Mouse (Mus musculus) gastrocnemius, adult 2 months (tissue): ENCODE data around the gene Mboat1. TPM values are rescaled to one million over a fixed set of nuclear protein-coding genes. Genes with fewer than 3 reads are reported as not detected.
A peak's percentile ranks its signal among the peaks of the same experiment; 100 is the strongest.

Experiments
- DNase-seq: peaks from one replicate; pipeline ENCODE4 v3.0.0; 2022
- H3K27ac ChIP-seq: fragments of 200-600 bp; 2 replicates; pipeline ENCODE4 v1.8.1; 2022; ENCODE audit warnings: mild to moderate bottlenecking
- H3K4me3 ChIP-seq: fragments of 200-600 bp; 2 replicates; pipeline ENCODE4 v1.8.1; 2022; ENCODE audit warnings: mild to moderate bottlenecking, moderate library complexity
- CTCF ChIP-seq: fragments of 200-600 bp; IDR thresholded peaks from 2 replicates; pipeline ENCODE4 v1.8.1; 2022; ENCODE audit warnings: antibody characterized with exemption, mild to moderate bottlenecking, moderate library complexity
- intact Hi-C: fragments of 180-260 bp; cut with DNase I; formaldehyde crosslinking; loops from one replicate; pipeline ENCODE4 v1.15.1; 2025
- total RNA-seq, 2 experiments: library from RNA; stranded (reverse); gene quantifications; 2 replicates each; pipeline ENCODE4 v1.2.3; 2021

The Mboat1 gene
- total RNA-seq, 2 experiments from 2014 or later = 1.2 to 3.7 TPM

GRCm38 (mm10) chr13:30159626-30160025 is 23.3 kb downstream of the Mboat1 start:
- Histone ChIP-seq H3K4me3 (no peak overlapping the region), H3K27ac (no peak overlapping the region)
- intact Hi-C loops = no loop called here
- no peak for DNase-seq
- TF ChIP-seq CTCF = no peak

DNA sequence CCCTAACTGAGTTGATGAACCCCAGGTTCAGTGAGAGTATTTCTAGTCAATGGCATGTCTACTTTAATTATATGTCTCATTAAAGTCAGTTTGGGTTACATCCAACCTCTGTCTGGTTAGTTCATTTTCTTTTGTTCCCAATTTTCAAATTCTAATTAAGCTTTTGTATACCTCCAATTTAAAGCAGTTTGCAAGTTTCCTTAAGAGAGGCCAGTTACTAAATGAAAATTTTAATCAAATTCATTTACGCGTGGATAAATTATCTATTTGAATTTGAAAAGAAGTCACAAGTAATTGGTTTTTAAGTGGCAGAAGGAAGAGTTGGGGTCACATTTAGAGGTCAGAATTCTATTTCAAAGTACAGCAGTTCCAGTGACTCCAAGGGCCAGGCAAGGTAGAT is 27.2 kb downstream of the Mboat1 start:
- Histone ChIP-seq H3K27ac (no peak overlapping the region), H3K4me3 (no peak overlapping the region)
- TF ChIP-seq CTCF = no peak
- DNase-seq = no peak
- intact Hi-C loops = no loop called here

DNA sequence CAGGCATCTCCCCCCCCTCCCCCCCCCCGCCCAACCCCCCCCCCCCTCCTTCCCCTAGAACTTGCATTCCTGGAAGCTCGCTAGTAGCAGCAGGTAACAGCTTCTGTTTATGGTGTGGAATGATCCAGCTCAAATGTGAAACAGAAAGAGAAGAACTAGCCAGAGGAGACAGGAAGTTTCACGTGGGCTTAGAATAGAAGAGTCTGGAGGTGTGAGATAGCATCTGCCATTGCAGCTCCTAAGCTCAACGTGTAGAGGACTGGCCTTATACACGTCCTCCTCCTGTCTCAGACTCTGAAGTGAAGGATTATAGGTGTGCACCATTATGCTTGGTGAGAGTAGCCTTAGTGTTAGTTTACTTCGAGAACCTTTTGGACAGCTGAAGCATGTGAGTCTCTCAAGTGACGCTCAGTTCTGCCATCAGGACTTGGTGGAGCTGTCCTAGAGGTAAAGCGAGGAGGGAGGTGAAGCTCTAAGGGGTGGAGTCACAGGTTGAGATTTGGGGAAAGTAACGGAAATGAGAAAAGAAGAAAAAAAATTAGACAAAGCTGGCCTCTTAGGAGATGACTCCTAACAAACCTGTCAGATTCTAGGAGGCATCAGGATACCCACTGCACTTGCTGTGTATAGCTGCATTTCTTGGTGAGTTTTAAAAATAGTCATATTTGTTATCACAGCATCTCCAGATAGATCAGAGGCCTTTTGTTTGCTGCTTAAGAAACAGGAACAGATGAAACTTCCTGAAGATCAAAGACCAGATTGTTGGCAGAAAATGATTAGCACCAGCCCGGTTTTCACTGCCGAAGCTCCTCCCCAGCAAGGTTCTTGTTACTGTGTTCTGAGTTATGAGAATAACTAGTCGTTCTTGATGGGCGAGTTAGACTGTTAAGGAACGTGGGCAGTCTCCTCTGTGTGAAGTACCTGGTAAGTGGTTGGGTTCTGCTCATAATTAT is 30.1 kb downstream of the Mboat1 start:
- TF ChIP-seq CTCF = no peak
- intact Hi-C loops = no loop called here
- no peak for DNase-seq
- H3K27ac ChIP-seq = no peak overlapping the region
- no peak overlapping the region for H3K4me3 ChIP-seq

DNA sequence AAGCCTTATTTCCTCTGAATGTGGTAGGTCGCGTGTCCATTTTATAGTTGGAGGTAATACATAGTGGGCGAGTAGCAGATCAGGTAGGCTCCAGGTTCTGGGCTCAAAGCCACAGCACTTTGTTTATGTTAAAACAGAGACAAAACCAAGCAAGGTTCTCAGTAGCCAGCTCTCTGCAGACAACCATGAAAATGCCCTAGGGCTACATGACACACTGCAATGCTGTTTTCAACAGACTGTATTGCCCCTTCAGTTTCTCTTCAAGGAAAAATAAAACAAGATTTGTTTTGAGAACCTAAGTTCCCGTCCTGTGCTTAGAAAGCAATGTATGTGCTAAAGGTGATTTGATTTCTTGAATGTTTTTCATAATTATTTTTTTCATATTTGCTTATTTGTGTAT is 31.2 kb downstream of the Mboat1 start:
- Histone ChIP-seq H3K27ac (no peak overlapping the region), H3K4me3 (no peak overlapping the region)
- DNase-seq = no peak
- intact Hi-C loops = no loop called here
- no peak for TF ChIP-seq CTCF

DNA sequence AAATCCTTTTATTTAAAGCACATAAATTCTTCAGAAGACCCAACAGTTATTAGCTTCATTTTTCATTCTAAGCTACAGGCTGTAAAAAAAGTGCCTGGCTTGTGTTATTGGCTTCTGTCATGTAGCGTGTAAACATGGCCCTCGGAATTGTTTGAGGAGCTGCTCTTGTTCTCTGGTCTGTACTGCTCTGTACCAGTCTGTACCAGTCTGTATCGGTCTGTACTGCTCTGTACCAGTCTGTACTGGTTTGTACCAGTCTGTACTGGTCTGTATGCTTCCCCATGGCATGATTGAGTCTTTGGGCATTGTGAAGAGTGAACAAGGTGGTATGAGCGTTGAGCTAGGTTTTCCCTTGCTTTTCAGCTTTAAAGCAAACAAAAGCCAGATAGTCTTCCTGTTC is 32.5 kb downstream of the Mboat1 start:
- intact Hi-C loops = no loop called here
- no peak overlapping the region for H3K4me3 ChIP-seq
- H3K27ac ChIP-seq = no peak overlapping the region
- no peak for TF ChIP-seq CTCF
- no peak for DNase-seq

DNA sequence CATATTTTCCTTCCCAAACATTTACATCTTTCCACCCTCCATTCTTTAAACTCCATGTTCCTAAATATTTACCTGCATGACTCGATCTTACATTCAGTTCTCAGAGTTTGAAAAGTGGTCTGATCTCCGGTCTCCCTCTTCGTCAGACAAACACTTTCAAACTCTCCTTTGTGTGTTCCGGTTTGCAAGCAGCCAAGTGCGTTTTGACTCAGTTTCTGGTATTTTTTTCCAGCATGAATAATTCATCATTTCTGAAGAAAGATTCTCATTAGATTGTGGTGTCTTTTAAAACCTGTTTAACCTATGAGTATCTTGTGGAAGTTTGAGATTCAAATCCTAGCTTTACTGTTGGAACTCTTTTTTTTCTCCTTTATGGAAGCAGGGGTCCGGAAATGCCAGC is 33.8 kb downstream of the Mboat1 start:
- H3K27ac ChIP-seq = no peak overlapping the region
- no peak for TF ChIP-seq CTCF
- no peak for DNase-seq
- H3K4me3 ChIP-seq = no peak overlapping the region
- intact Hi-C loops = no loop called here

DNA sequence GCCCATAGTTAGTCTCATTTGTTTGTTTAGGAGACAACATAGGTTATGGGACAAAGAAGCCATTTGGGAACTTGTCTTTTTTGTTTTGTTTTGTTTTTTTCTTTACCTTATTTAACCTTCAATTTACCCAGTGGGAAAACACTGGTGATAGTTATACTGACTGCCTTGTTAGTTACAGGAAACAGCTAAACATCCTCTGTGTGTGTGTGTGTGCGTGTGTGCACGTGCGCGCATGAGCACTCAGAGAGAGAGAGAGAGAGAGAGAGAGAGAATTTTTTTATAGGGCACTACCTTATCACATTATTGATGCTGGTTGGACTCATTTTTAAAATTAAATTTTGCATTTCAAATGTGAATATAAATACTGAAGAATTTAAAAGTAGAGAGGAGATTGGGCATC is 38.3 kb downstream of the Mboat1 start:
- Histone ChIP-seq H3K27ac (no peak overlapping the region), H3K4me3 (no peak overlapping the region)
- intact Hi-C loops = no loop called here
- TF ChIP-seq CTCF = no peak
- DNase-seq = no peak

DNA sequence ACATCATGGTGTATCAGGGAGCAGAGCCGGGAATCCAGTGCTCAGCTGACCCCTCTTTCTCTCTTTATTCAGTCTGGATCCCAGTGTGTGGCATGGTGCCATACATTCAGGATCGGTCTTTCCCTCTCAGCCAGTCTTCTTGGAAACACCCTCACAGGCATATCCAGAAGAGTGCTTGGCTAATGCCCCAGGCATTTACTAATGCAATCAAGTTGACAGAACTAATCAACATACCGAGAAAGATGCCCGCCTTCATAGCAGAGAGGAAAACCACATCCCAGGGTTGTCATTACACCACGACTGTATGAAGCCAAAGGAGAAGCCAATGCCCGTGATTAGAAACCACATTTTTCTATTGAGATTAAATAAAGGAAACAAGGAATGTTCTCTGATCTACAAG is 41.1 kb downstream of the Mboat1 start:
- no peak for TF ChIP-seq CTCF
- intact Hi-C loops = no loop called here
- Histone ChIP-seq H3K4me3 (no peak overlapping the region), H3K27ac (no peak overlapping the region)
- no peak for DNase-seq

DNA sequence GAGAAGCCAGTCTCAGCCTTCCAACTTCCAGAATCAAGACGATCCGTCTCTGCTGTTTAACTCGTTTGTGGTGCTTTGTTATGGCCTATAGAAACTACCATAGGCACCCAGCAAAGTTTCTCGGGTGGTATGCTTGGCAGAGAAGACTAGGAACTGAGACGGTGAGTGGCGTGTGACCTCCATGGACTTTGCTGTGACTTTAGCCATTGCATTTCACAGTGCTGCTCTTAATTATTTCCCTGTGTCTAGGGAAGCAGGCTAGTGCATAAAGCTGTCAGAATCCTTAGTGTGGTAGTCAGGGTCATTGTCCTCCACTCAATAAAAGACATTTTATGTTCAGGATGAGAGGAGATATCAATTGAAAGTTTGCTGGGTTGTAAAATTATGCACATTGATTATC is 49.3 kb downstream of the Mboat1 start:
- Histone ChIP-seq H3K27ac (no peak overlapping the region), H3K4me3 (no peak overlapping the region)
- DNase-seq = no peak
- intact Hi-C loops = no loop called here
- no peak for TF ChIP-seq CTCF

DNA sequence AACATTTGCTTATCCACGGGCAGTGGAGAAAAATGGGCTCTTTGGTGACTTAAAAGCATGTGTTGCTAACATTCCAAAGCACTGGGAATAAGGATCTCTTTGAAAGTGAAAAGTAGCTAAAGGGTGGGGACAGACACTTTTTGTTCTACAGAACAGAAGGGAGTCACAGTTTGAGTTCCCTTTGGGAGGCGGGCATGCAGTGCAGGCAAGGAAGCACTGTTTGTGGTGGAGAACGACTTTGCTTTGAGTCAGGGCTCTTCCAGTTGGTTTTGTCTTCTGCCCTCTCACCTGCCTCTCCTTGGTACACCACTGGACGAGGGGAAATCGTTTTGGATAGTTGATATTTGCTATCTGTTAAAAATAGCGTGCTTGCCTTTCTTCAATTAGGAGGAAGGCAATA is 49.7 kb downstream of the Mboat1 start:
- DNase-seq = no peak
- no peak for TF ChIP-seq CTCF
- Histone ChIP-seq H3K27ac (0 out of 2 replicates have a peak overlapping the region, but pooled peaks have one; percentile 8), H3K4me3 (no peak overlapping the region)
- intact Hi-C loops = no loop called here

DNA sequence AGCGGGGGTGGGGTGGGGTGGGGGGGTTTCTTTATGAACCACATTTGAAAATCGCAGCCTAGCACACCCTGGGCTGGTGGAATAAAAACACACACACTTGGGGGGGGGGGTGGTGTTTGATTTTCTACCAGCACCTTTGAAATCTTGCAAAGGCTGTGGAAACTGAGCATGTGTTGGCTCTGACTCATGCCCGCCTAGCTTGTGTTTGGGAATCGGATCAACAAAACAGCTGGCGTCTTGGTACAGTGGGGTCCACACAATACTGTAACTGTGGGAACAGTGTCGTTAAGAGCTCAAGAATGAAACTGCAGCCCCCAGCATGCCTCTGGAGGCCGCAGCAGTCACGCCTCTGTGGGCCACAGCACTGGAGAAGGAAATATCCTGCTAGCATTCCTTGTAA is 50.2 kb downstream of the Mboat1 start:
- Histone ChIP-seq H3K4me3 (no peak overlapping the region), H3K27ac (0 out of 2 replicates have a peak overlapping the region, but pooled peaks have one; percentile 8)
- no peak for DNase-seq
- TF ChIP-seq CTCF = no peak
- intact Hi-C loops = no loop called here

DNA sequence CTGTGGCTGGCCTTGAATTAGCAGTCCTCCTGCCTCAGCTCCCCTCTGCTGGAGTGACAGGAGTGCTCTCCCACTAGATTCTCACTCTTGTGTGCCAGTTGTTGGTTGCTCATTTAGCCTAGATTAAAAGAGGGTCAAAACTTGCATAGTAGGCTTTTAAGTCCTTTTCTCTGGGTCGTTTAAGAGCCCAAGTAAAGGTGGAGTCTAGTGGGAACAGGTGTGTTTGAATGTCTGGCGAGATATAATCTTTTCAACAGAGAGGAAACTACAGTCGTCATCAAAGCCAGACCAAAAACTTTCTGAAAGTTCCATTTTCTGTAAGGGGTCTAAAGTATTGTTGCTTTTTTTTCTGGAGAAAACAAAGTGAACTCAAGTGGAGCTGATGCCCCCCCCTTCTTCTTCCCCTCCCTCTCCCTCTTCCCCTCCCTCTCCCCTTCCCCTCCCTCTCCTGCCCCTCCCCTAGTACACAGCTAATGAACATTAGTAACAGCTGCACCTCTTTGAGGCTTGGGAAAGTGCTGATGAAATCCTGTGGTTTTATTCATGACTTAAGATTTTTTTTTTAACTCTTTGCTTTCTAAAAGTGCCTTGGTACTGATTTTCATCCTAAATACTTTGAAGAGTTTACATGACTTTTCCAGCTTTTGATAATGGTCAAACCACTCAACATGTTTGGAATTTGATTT is 55.9 kb downstream of the Mboat1 start:
- Histone ChIP-seq H3K27ac (peak overlapping the region; percentile 35), H3K4me3 (no peak overlapping the region)
- intact Hi-C loops = loop anchor here (10.0 kb wide), 1 partner anchor 63 kb away; no protein-coding TSS in a partner anchor
- DNase-seq = no peak
- no peak for TF ChIP-seq CTCF

GRCm38 (mm10) chr13:30193363-30193762 is 57.1 kb downstream of the Mboat1 start:
- no peak for TF ChIP-seq CTCF
- Histone ChIP-seq H3K4me3 (no peak overlapping the region), H3K27ac (no peak overlapping the region)
- no peak for DNase-seq
- intact Hi-C loops = loop anchor here (10.0 kb wide), 1 partner anchor 61 kb away; no protein-coding TSS in a partner anchor

DNA sequence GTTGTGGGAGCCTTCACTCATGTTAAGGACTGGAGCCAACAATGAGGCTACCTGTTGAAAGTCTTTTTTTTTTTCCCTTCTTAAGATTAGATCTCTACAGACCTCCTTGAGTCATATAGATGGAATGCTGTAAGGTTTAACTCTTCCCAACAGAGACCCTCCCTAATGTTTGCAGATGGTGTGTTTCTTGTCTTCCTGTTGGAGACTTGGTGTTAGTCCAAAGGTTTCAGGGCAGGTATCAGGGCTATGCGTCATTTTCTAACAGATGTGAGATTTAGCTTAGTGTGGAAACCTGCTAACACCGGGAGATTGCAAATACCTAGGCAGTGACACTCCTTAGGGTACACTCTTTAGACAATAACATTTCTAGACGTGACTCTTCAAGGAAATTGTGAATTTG is 58.5 kb downstream of the Mboat1 start:
- Histone ChIP-seq H3K27ac (no peak overlapping the region), H3K4me3 (no peak overlapping the region)
- intact Hi-C loops = loop anchor here (10.0 kb wide), 1 partner anchor 60 kb away; no protein-coding TSS in a partner anchor
- no peak for TF ChIP-seq CTCF
- no peak for DNase-seq
